Mouse (Mus musculus) ES-E14 (cell line): ENCODE data around the gene Slc16a10. TPM values are rescaled to one million over a fixed set of nuclear protein-coding genes. Genes with fewer than 3 reads are reported as not detected.

Experiments
- DNase-seq: peaks from one replicate; pipeline ENCODE4 v3.0.0-alpha.2; 2013; ENCODE audit warnings: low read depth, low spot score
- H3K27ac ChIP-seq: 2 replicates; pipeline ENCODE4 v1.5.1; 2012; ENCODE audit warnings: low read depth, mild to moderate bottlenecking, low read length, moderate library complexity, mixed read lengths; ENCODE audit not compliant: poor library complexity, insufficient read depth, severe bottlenecking
- H3K36me3 ChIP-seq: 2 replicates; pipeline ENCODE4 v1.6.1; 2012; ENCODE audit warnings: mild to moderate bottlenecking, low read length, moderate library complexity, mixed read lengths; ENCODE audit not compliant: control insufficient read depth, poor library complexity, insufficient read depth, severe bottlenecking
- H3K4me1 ChIP-seq, 2 experiments: fragments of 150-350 bp in 1 of 2; sonication (generic) in 1 of 2; 2 replicates each; pipeline ENCODE4 v1.6.1; 2012; ENCODE audit warnings: low read length in 2 of 2, mild to moderate bottlenecking in 1 of 2, mixed read lengths in 1 of 2; ENCODE audit not compliant: control insufficient read depth in 2 of 2, insufficient read depth in 2 of 2, poor library complexity in 1 of 2
- H3K4me3 ChIP-seq, 2 experiments: fragments of 150-350 bp in 1 of 2; sonication (generic) in 1 of 2; 2 replicates each; pipeline ENCODE4 v1.5.1; 2012; ENCODE audit warnings: low read length in 2 of 2, low read depth in 1 of 2, mild to moderate bottlenecking in 1 of 2, mixed read lengths in 1 of 2; ENCODE audit not compliant: insufficient read depth in 1 of 2, poor library complexity in 1 of 2, severe bottlenecking in 1 of 2
- H3K9ac ChIP-seq: 2 replicates; pipeline ENCODE4 v1.6.1; 2012; ENCODE audit warnings: low read depth, mild to moderate bottlenecking, low read length, mixed read lengths; ENCODE audit not compliant: poor library complexity, insufficient read depth, severe bottlenecking
- H3K9me3 ChIP-seq: fragments of 150-350 bp; sonication (generic); 2 replicates; pipeline ENCODE4 v1.6.1; 2012; ENCODE audit warnings: low read depth, mild to moderate bottlenecking, low read length; ENCODE audit not compliant: control insufficient read depth, insufficient read depth
- CHD2 ChIP-seq: IDR thresholded peaks from 2 replicates; pipeline ENCODE4 v1.6.1; 2014; ENCODE audit warnings: mild to moderate bottlenecking, low read depth, low read length, inconsistent platforms
- HCFC1 ChIP-seq: IDR thresholded peaks from 2 replicates; pipeline ENCODE4 v1.6.1; 2012; ENCODE audit warnings: low read length, inconsistent platforms, borderline replicate concordance; ENCODE audit not compliant: insufficient read depth
- MAFK ChIP-seq: IDR thresholded peaks from 2 replicates; pipeline ENCODE4 v1.6.1; 2014; ENCODE audit warnings: mild to moderate bottlenecking, low read depth, low read length, inconsistent platforms; ENCODE audit not compliant: insufficient read depth
- ZC3H11A ChIP-seq: IDR thresholded peaks from 2 replicates; pipeline ENCODE4 v1.6.1; 2012; ENCODE audit warnings: low read depth, mild to moderate bottlenecking, inconsistent platforms, low read length, borderline replicate concordance
- ZNF384 ChIP-seq: IDR thresholded peaks from 2 replicates; pipeline ENCODE4 v1.6.1; 2012; ENCODE audit warnings: low read depth, low read length, inconsistent platforms
- in situ Hi-C, 2 experiments: fragments of 600-800 bp; cut with MboI; formaldehyde crosslinking; loops; one replicate each; pipeline ENCODE4 v1.15.1; 2025; ENCODE audit warnings: low sequenced_read_pairs in 2 of 2, inconsistent platforms in 1 of 2; ENCODE audit not compliant: unreplicated experiment in 2 of 2
- total RNA-seq: library from RNA; depleted of rRNA; stranded (reverse); fragments of 300-350 nt; gene quantifications from 2 replicates; pipeline ENCODE4 v1.2.3, GENCODE M21; 2012

Slc16a10 gene
- total RNA-seq, 1 experiment, result 6.2 TPM

GRCm38 (mm10) chr10:40112256-40112655 lies 29.8 kb downstream of the Slc16a10 start:
- Histone ChIP-seq H3K4me3 (no peak overlapping the region), H3K9me3 (no peaks in the 10 kb centered on the region), H3K27ac (no peak overlapping the region), H3K36me3 (no peaks in the 10 kb centered on the region), H3K4me1 (no peaks in the 10 kb centered on the region), H3K9ac (no peak overlapping the region)
- TF ChIP-seq HCFC1 (no peak), ZNF384 (no peak), ZC3H11A (no peak), CHD2 (no peak), MAFK (no peak)
- DNase-seq, result no peak
- in situ Hi-C loops, result no loop called here

- H3K4me3 ChIP-seq, result no peak overlapping the region
- no peaks in the 10 kb centered on the region for H3K36me3 ChIP-seq
- H3K27ac ChIP-seq, result no peak overlapping the region
- no peak for DNase-seq
- no peaks in the 10 kb centered on the region for H3K9me3 ChIP-seq
- H3K4me1 ChIP-seq, result no peaks in the 10 kb centered on the region
- in situ Hi-C loops, result no loop called here
- no peak for TF ChIP-seq ZC3H11A
- TF ChIP-seq HCFC1, result no peak
- no peak for TF ChIP-seq CHD2
- no peak for TF ChIP-seq MAFK
- TF ChIP-seq ZNF384, result no peak
- no peak overlapping the region for H3K9ac ChIP-seq
These were observed 32.5 kb downstream of the Slc16a10 start for GRCm38 (mm10) chr10:40109520-40109919.

GRCm38 (mm10) chr10:40108992-40109391 lies 33.1 kb downstream of the Slc16a10 start:
- no peaks in the 10 kb centered on the region for H3K9me3 ChIP-seq
- no peaks in the 10 kb centered on the region for H3K4me1 ChIP-seq
- no peak overlapping the region for H3K27ac ChIP-seq
- no peak overlapping the region for H3K9ac ChIP-seq
- no peaks in the 10 kb centered on the region for H3K36me3 ChIP-seq
- no peak overlapping the region for H3K4me3 ChIP-seq
- in situ Hi-C loops, result no loop called here
- TF ChIP-seq MAFK (no peak), CHD2 (no peak), HCFC1 (no peak), ZNF384 (no peak), ZC3H11A (no peak)
- DNase-seq, result no peak

- no peak for TF ChIP-seq CHD2
- no peak for TF ChIP-seq MAFK
- TF ChIP-seq ZC3H11A, result no peak
- no peak for TF ChIP-seq HCFC1
- no peak for TF ChIP-seq ZNF384
- no peaks in the 10 kb centered on the region for H3K9me3 ChIP-seq
- in situ Hi-C loops, result no loop called here
- no peak overlapping the region for H3K27ac ChIP-seq
- H3K36me3 ChIP-seq, result no peaks in the 10 kb centered on the region
- H3K4me3 ChIP-seq, result no peak overlapping the region
- no peak overlapping the region for H3K9ac ChIP-seq
- DNase-seq, result no peak
- no peaks in the 10 kb centered on the region for H3K4me1 ChIP-seq
These were observed 34.1 kb downstream of the Slc16a10 start for GRCm38 (mm10) chr10:40107995-40108394.

- Histone ChIP-seq H3K4me3 (no peak overlapping the region), H3K9ac (no peak overlapping the region), H3K4me1 (no peaks in the 10 kb centered on the region), H3K27ac (no peak overlapping the region), H3K36me3 (no peaks in the 10 kb centered on the region), H3K9me3 (no peaks in the 10 kb centered on the region)
- no peak for TF ChIP-seq CHD2
- no peak for TF ChIP-seq HCFC1
- TF ChIP-seq MAFK, result no peak
- TF ChIP-seq ZC3H11A, result no peak
- no peak for TF ChIP-seq ZNF384
- in situ Hi-C loops, result no loop called here
- no peak for DNase-seq
These were observed 36.9 kb downstream of the Slc16a10 start for GRCm38 (mm10) chr10:40105174-40105573.
